8 mouse cellular contexts compared by ENCODE assay signal in the genomic region with DNA sequence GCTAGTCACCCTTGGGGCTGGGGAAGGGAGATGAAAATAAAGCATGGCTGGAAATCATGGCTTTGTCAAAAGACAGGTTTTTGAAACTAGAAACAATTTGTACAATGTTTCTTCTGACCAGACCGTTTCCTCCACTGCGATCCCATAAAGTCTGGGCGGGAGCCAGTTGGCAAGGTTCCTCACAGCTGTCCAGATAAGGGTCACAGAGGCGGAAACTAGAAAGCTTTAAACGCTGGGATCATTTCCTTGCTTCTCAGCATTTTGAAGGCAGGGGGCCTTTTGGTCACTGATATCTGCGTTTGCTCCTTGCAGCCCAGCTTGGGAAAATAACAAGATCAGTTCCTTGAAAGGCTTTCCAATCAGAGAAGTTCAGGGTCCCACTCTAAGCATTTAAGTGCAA.
A peak's percentile ranks its signal among the peaks of the same experiment; 100 is the strongest.
DNase-seq lines count a peak whose midpoint lies in the region; ATAC-seq and TF ChIP-seq lines count a peak whose summit lies in the region.

No protein-coding gene starts in this region.

- no peak for ATAC-seq in forebrain, embryonic 14.5 days
- ATAC-seq in forebrain, embryonic 11.5 days (replicated peaks; ENCODE audit: low FRiP score): no peak
- ATAC-seq in intestine, postnatal 0 days: peak; percentile 61
- ATAC-seq in lung, postnatal 0 days: peak; percentile 85

- H3K4me2 ChIP-seq in forebrain, embryonic 14.5 days (ENCODE audit: low read length): no peak overlapping the region
- H3K4me2 ChIP-seq in forebrain, embryonic 11.5 days (ENCODE audit: low read depth, low read length, severe bottlenecking): no peak overlapping the region
- peak overlapping the region; percentile 30 for H3K4me2 ChIP-seq in intestine, postnatal 0 days (replicated peaks; ENCODE audit: low read depth)
- no peak overlapping the region for H3K4me2 ChIP-seq in lung, postnatal 0 days (replicated peaks; ENCODE audit: low read depth, low read length)

- H3K36me3 ChIP-seq in forebrain, embryonic 14.5 days (ENCODE audit: control insufficient read depth, insufficient read depth, low read length): no peaks in the 10 kb centered on the region
- no peaks in the 10 kb centered on the region for H3K36me3 ChIP-seq in forebrain, embryonic 11.5 days (ENCODE audit: control insufficient read depth, insufficient read depth, low read length)
- H3K36me3 ChIP-seq in intestine, postnatal 0 days (ENCODE audit: control insufficient read depth, insufficient read depth): no peaks in the 10 kb centered on the region
- H3K36me3 ChIP-seq in lung, postnatal 0 days (ENCODE audit: insufficient read depth, low read length): no peaks in the 10 kb centered on the region

- TF ChIP-seq EP300 in lung, postnatal 0 days (IDR thresholded peaks at IDR 0.05): peak; percentile 78

- H3K27ac ChIP-seq in forebrain, embryonic 14.5 days (ENCODE audit: low read depth, low read length): no peak overlapping the region
- no peak overlapping the region for H3K27ac ChIP-seq in forebrain, embryonic 11.5 days (ENCODE audit: low read depth, low read length)
- H3K27ac ChIP-seq in intestine, postnatal 0 days (ENCODE audit: low read depth, low read length): no peak overlapping the region
- peak overlapping the region; percentile 47 for H3K27ac ChIP-seq in lung, postnatal 0 days (ENCODE audit: low read length)

- no peaks in the 10 kb centered on the region for H3K4me1 ChIP-seq in forebrain, embryonic 14.5 days (ENCODE audit: control insufficient read depth, insufficient read depth, low read length)
- H3K4me1 ChIP-seq in forebrain, embryonic 11.5 days (replicated peaks; ENCODE audit: control insufficient read depth, insufficient read depth, low read length): no peaks in the 10 kb centered on the region
- H3K4me1 ChIP-seq in intestine, postnatal 0 days (replicated peaks; ENCODE audit: control insufficient read depth, insufficient read depth, low read length): no peaks in the 10 kb centered on the region
- H3K4me1 ChIP-seq in lung, postnatal 0 days (ENCODE audit: insufficient read depth, low read depth, low read length): peaks cover 3% of the 10 kb centered on the region; the same call in 1 of the 2 replicates

- peak; percentile 52 for DNase-seq in forebrain, embryonic 14.5 days (ENCODE audit: low spot score)
- no peak for DNase-seq in forebrain, embryonic 11.5 days (ENCODE audit: low spot score)
- peak; percentile 92 for DNase-seq in adrenal gland, adult 2 months
- peak; percentile 87 for DNase-seq in gastrocnemius, postnatal 25 days
- peak; percentile 91 for DNase-seq in lung, postnatal 0 days (ENCODE audit: low spot score)
- DNase-seq in urinary bladder, postnatal 10 days (ENCODE audit: low spot score): peak; percentile 57
- no peak for DNase-seq in natural killer cell, adult 2 months (ENCODE audit: low spot score in 2 of 2)

- 39% methylated on average over 6 of the region's 6 CpGs for WGBS in forebrain, embryonic 14.5 days
- WGBS in forebrain, embryonic 11.5 days: 59% methylated on average over 6 of the region's 6 CpGs
- WGBS in intestine, postnatal 0 days: under 1% methylated on average over 6 of the region's 6 CpGs
- 3% methylated on average over 6 of the region's 6 CpGs for WGBS in lung, postnatal 0 days

- peak; percentile 26; the same call in 1 of the 2 replicates for TF ChIP-seq CTCF in intestine, postnatal 0 days (IDR thresholded peaks at IDR 0.05; ENCODE audit: low read depth)
- peak; percentile 36; the same call in 1 of the 2 replicates for TF ChIP-seq CTCF in lung, postnatal 0 days (IDR thresholded peaks at IDR 0.05)

- H3K9ac ChIP-seq in forebrain, embryonic 14.5 days (ENCODE audit: low read length): no peak overlapping the region
- no peak overlapping the region for H3K9ac ChIP-seq in forebrain, embryonic 11.5 days (ENCODE audit: low read length)
- H3K9ac ChIP-seq in intestine, postnatal 0 days (ENCODE audit: low read depth, low read length): no peak overlapping the region
- no peak overlapping the region for H3K9ac ChIP-seq in lung, postnatal 0 days (replicated peaks; ENCODE audit: low read depth)

- peaks cover 4% of the 10 kb centered on the region; the same call in 1 of the 2 replicates for H3K9me3 ChIP-seq in forebrain, embryonic 14.5 days (replicated peaks; ENCODE audit: control insufficient read depth, low read length)
- no peaks in the 10 kb centered on the region for H3K9me3 ChIP-seq in forebrain, embryonic 11.5 days (ENCODE audit: control insufficient read depth, low read length)
- no peaks in the 10 kb centered on the region for H3K9me3 ChIP-seq in intestine, postnatal 0 days (ENCODE audit: control insufficient read depth)
- no peaks in the 10 kb centered on the region for H3K9me3 ChIP-seq in lung, postnatal 0 days (ENCODE audit: low read length)

- no peak overlapping the region for H3K4me3 ChIP-seq in forebrain, embryonic 14.5 days (ENCODE audit: low read depth, low read length)
- no peak overlapping the region for H3K4me3 ChIP-seq in forebrain, embryonic 11.5 days (ENCODE audit: low read depth, low read length)
- H3K4me3 ChIP-seq in intestine, postnatal 0 days (ENCODE audit: low read depth, low read length): no peak overlapping the region
- no peak overlapping the region for H3K4me3 ChIP-seq in lung, postnatal 0 days (ENCODE audit: low read depth, low read length)

- no peaks in the 10 kb centered on the region for H3K27me3 ChIP-seq in forebrain, embryonic 14.5 days (replicated peaks; ENCODE audit: control insufficient read depth, insufficient read depth, low read length)
- no peaks in the 10 kb centered on the region for H3K27me3 ChIP-seq in forebrain, embryonic 11.5 days (ENCODE audit: control insufficient read depth, insufficient read depth, low read length)
- H3K27me3 ChIP-seq in intestine, postnatal 0 days (replicated peaks; ENCODE audit: control insufficient read depth, insufficient read depth, low read length): no peaks in the 10 kb centered on the region
- no peaks in the 10 kb centered on the region for H3K27me3 ChIP-seq in lung, postnatal 0 days (replicated peaks; ENCODE audit: insufficient read depth, low read length)

Comparison
In these comparisons a context has a peak if more than half of its experiments do, and no peak if none do; other contexts are left out.
1. DNase-seq: peak in forebrain, embryonic 14.5 days (single experiment), adrenal gland, adult 2 months (single experiment), gastrocnemius, postnatal 25 days (single experiment), lung, postnatal 0 days (single experiment) and urinary bladder, postnatal 10 days (single experiment); none in forebrain, embryonic 11.5 days (single experiment) and natural killer cell, adult 2 months (0 of 2).
2. ATAC-seq: peak in intestine, postnatal 0 days (single experiment) and lung, postnatal 0 days (single experiment); none in forebrain, embryonic 14.5 days (single experiment) and forebrain, embryonic 11.5 days (single experiment).